Mouse (Mus musculus): ENCODE measurements around the gene Dip2a.

The Dip2a gene

DNA sequence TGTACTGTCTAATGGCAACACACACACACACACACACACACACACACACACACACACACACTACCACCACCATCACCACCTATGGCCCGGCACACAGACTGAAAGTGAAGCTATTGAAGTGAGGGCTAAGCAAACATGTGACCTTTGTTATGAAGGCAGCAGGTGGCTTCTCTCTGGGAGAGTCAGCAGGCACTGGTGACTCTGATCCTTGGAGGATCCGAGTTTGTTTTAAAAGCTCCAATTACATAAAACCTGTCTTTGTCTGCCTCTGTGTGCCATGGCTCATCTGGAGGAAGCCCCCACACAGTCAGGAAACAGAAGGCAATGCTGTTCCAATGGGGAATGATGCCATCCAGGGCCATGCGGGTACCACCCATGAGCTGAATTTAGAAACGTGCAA, 98.5 kb downstream of the Dip2a start:
- DNase-seq (ENCODE audit: low spot score): no peak

DNA sequence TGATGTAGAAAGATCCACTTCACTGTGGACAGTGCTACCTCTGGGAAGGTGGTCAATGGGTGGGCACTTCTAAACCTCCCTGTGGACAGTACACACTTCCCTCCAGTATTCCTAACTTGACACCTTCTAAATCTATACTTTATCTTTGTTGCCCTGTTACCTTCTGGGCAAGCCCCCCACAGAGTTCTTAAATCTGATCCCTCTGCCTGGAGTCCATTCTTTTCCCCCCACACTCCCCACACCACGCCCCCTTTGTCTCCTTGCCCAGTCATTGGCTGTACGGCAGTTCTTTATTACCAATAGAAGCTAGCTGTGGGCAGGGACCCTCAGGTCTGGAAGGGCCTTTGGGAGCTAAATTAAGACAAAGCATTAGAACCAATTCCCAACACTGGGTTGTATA, 100.0 kb downstream of the Dip2a start:
- DNase-seq (ENCODE audit: low spot score): no peak

DNA sequence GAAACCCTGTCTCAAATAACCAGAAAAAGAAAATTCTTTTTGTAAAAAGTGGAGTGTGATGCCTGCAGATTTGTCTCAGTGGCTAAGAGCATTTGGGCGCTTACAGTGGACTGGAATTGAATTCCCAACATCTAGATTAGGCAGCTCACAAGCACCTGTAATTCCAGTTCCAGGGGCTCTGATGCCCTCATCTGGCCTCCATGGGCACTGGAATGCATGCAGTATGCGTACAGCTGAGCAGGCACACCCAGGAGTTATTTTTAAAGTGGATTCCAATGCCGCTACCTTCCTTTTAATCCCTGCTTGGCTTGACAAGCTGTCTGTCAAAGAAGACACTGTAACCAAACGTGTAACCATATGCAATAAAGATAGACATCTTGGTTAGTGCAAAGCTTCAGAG, 105.7 kb downstream of the Dip2a start:
- no peak for DNase-seq (ENCODE audit: low spot score)

DNA sequence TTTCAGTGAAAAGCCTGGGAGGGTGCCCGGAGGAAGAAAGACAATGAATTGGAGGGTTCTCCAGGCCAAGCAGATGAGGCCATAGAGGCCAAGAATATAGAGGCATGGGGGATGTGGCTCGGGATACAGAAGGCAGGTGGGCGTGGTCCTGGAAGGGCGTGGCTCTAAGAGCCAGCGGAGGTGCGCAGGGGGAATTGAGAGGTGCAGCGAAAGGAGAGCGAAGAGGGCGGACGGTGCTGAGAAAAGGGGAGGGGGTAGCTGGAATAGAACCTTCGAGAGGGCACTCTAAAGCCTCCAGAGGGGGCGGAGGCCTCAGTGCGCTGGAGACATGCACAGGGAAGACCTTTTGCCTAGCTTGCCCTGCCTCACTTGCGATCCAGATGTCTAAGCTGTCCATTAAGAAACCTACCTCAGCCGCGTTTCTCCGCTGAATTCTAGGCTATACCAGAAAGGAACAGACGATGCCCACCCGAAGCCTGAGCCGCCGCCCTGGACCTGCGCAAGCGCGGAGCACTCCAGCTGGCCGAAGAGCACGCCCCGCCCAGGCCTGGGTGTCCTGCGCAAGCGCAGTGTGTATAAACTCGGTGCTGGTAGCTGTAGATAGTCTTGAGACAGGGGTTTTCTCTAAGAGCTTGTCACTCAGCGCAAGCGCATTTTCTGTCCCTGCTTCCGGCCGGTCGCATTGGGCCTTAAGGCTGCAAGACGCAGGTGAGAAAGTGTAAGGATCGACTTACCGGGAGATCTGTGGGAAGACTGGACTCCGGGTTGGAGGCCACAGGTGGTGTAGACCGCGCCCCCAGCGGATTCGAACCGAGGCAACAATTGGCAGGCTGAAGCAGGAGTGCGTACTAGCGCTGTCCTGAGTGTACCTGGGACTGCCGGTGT, 107.5 kb downstream of the Dip2a start, which contains the start of gene Prmt2:
TSS of gene Prmt2 (minus strand) at position 525 of the 885 bp plus-strand sequence.
- peak; percentile 93 for DNase-seq (ENCODE audit: low spot score)

DNA sequence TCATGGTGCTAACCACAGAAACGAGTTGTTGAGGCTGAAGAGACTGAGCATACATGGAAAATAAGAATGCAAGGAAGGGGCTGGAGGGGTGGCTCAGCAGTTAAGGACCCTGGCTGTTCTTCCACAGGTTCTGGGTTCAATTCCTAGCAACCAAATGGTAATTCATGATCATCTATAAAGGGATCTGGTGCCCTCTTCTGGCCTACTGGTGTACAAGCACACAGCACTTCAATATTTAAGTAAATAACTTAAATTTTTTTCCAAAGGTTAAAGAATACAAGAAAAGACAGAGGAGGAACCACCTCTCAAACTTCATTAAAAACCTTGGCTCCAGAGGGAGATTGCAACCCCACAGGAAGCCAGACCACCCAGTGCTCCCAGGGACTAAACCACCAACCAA, 115.5 kb downstream of the Dip2a start:
- DNase-seq (ENCODE audit: low spot score): no peak

DNA sequence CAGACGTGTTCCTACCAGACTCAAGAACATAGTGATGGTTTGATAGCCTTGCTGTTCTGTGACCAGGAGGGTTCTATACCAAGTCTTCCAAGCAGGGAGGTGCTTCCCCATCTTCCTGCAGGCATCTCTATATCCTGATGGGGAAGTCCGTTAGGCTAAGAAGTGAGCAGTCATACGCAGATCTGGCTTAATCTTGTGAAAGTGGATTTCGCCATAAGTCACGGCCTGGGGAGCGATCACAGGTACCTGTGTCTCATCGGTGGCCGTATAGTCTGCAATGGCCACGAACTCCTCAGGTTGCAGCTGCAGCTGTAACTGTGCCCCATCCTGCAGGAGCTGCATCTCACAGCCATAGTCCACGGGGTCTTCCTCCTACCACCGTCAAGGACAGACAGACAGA, 119.1 kb downstream of the Dip2a start:
- no peak for DNase-seq (ENCODE audit: low spot score)

DNA sequence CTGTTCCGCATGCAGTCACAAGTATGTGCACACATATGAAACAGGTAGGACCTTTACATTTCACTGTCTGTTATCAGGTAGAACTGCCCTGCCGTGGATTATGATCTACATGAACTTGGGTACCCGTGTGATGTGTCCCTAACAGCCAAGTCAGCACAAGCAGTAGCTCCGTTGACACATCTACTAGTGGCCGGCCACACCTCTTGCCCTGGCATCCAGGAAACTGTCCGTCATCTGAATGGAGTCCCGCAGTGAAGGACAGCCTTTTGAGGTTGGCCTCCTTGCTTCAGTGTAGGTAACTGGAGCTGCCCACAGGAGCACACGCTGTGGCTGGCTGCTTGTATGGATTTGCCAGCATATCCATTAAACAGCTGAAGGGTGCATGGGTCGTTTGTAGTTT, 126.9 kb downstream of the Dip2a start:
- no peak for DNase-seq (ENCODE audit: low spot score)

DNA sequence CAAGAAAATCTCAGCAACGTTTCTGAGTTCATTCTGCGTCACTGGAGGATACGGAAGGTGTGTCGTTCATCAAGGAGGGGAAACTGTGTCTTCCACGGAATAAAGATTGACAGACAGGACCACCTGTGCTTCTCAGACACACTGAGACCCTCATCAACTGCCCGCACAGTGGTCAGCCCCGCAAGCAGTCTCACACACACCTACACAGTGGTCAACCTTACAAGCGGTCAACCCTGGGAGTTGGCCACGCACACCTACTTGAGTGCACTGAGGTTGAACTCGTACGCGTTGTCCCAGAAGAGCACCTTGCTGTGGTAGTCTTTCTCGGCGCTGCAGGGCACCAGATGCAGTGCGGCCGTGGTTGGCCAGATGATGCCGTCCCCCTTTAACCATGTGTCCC, 128.0 kb downstream of the Dip2a start:
- no peak for DNase-seq (ENCODE audit: low spot score)

DNA sequence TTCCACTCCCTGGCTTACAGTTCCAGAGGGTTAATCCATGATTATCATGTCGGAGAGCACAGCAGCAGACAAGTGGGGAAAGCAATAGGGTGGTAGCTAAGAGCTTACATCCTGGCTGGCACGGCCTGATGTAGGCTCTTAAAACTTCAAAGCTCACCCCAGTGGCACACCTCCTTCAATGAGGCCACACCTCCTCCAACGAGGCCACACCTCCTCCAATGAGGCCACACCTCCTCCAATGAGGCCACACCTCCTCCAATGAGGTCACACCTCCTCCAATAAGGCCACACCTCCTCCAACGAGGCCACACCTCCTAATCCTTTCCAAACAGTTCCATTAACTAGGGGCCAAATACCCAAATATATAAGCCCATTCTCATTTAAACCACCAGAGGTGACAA, 130.9 kb downstream of the Dip2a start:
- DNase-seq (ENCODE audit: low spot score): peak; percentile 0

DNA sequence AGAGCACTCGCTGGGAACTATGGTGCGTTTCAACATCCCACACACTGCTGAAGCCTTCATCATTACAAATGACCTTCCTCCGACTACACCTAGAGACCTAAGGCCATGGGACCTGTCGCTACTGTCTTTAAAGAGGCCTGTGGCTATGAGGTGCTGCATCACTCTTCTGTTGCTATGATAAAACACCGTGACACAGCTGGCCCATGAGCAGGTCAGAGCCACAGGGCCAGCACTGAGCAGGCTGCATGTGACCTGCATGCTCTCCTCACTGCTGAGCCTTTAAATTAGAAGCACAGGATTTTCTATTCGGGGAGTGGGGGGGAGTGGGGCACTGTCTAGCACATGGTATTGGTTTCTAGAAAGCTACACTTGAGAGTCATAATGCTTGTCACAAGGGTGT, 133.0 kb downstream of the Dip2a start:
- peak; percentile 1 for DNase-seq (ENCODE audit: low spot score)

DNA sequence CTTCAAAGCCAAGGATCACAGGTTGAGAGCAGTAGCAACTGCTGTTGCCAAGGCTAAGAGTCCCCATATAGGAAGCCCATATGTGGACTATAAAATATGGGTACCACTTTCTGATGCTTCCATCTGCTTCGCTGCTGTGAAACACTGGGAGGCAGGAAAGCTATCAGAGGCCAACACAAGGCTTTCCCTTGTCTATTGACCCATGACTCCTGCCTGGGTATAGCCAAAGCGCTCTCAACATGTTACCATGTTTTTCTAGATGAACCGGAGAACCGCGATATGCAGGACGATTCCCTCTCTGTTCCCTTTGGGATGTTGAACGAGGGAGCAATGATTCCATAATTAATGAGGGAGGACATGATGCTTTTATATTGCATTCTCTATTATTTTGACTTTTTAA, 134.3 kb downstream of the Dip2a start:
- no peak for DNase-seq (ENCODE audit: low spot score)

All from ovary, postnatal 36 days (tissue).